Mouse (Mus musculus) adrenal gland, adult 8-10 months (tissue): ENCODE results near the gene Spata25. TPM values are rescaled to one million over a fixed set of nuclear protein-coding genes. Genes with fewer than 3 reads are reported as not detected.
"Not testable (repeated sequence)": the region's sequence is repeated elsewhere in the genome, so short reads cannot be mapped to it uniquely, and the experiment has no call there.

Experiments
- DNase-seq: peaks from one replicate; pipeline ENCODE4 v3.0.0; 2022
- total RNA-seq, 4 experiments: library from RNA; stranded (reverse); gene quantifications; 2 replicates each; pipeline ENCODE4 v1.2.4; 2022

Spata25 gene
- total RNA-seq, 4 experiments from 2014 or later = 0.51 to 0.86 TPM; not detected in 2

DNA sequence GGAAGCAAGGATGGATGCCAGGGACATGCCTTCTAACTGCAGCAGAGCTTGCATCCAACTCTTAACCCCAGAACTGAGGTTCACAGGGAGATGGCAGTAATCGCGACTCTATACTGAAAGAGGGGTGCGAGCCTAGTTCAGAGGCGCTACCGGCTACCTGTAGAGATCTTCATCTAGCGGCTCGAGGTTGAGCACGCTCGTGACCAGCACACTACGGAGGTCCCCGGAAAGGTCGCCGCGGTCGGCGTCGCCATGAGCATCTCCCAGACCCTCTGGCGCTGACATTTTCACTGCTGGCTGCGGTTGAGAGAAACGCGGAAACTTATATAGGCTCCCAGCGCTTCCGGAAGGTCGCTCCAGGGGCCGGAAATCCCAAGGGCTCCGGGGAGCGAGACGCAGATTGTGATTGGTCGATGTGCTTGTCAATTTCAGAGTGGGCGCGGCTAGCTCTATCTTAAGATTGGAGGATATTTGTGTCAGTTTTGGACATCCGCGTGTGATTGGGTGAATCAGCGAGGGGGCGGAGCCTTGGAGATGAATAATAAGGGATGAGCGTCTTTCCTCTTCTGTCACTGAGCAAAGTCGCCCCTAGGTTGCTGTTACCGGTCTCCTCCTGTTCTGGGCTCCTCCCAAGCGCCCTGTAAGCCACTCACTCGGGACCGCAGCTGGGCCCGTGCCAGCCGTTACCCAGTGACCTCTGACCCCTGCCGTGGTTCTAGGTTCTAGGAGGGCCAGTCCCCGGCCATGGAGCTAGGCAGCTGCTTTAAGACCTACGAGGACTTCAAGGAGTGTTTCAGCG is 23.6 kb downstream of the Spata25 start, which contains the start of the genes Acot8 and Zswim3:
Acot8 (minus strand) TSS at position 350 of the 799 bp plus-strand sequence.
Zswim3 (plus strand) TSS at position 566 of the 799 bp plus-strand sequence.
- peak; percentile 98 for DNase-seq

DNA sequence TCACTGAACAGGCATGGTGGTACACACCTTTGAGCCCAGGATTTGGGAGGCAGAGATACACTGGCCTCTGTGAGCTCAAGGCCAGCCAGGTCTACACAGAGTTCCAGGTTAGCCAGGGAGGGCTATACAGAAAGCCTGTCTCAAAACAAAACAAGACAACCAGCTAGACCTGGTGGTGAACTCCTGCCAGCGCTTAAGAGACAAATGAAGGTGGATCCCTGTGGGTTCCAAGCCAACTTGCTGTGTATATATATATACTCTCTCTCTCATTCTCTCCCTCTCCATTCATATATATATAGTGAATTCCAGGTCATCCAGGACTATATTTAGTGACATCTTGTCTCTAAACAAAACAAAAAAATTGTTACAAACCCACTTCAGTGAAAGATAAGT is 24.4 kb downstream of the Spata25 start:
- no peak for DNase-seq

DNA sequence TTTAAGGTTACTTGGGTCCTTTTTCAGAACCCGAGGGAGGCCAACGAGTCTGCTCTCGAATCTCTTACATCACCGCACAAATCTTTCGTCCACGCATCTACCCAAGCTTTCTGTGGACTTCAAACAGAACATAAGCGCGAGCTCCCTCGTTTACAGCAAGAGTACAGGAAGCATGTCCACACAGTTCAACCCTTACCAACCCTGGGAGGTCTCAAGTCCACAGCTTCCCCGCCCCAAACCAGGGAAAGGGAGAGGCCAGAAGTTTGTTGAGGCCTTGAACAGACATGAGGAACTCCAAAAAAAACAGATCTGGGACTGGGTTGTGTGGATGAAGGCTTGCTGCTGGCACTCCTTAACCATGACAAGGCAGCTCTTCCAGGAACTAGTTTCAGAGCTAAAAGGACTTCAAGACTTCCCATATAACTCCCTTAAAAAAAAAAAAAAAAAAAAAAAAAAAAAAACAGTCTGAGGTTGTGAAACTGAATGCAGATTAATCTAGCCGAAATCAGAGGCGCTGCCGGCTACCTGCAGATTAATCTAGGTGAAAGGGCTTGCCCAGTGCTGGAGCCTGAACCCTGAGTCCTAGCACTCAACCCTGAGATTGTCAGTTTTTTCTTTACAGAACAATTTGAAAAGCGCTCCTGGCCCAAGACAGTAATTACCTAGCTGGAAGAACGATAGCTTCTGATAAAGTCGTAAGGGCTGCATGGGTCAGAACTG is 25.0 kb downstream of the Spata25 start:
- no peak for DNase-seq

DNA sequence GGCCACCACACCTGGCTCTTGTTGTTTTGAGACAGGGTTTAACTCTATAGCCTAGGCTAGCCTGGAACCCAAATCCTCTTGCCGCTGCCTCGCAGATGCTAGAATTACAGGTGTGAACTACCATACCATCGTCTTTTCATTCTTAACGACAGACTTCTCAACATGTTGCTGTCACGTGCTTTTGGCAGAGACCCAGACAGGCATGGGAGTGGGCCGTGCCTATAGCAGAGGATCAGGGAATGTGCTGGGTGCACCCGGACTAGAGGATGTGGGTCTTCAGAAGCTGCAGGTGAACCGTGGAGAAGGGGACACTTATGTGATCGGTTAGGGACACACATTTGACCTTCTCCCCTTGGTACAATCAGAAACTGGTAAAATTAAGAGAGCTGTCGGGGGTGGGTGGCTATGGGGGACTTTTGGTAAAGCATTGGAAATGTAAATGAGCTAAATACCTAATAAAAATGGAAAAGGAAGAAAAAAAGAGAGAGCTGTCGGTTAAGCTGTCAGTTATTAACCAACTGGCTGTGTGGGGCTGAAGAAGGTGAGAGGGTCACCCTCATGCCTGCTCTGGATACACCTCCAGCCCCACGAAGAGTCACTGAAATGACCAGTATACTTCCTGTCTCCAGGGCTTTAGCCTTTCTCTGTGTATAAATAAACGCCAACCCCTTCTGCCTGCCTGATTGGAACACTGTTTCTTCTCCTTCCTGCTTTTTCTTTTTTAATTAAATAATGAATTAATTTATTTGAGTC is 27.9 kb downstream of the Spata25 start:
- no peak for DNase-seq

DNA sequence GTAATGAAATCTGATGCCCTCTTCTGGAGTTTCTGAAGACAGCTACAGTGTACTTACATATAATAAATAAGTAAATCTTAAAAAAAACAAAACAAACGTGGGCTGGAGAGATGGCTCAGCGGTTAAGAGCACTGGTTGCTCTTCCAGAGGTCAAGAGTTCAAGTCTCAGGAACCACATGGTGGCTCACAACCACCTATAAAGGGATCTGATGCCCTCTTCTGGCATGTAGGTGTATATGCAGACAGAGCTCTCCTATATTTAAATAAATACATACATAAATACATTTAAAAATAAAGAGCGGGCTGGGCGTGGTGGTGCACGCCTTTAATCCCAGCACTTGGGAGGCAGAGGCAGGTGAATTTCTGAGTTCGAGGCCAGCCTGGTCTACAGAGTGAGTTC is 29.8 kb downstream of the Spata25 start:
- DNase-seq = not testable (repeated sequence)

DNA sequence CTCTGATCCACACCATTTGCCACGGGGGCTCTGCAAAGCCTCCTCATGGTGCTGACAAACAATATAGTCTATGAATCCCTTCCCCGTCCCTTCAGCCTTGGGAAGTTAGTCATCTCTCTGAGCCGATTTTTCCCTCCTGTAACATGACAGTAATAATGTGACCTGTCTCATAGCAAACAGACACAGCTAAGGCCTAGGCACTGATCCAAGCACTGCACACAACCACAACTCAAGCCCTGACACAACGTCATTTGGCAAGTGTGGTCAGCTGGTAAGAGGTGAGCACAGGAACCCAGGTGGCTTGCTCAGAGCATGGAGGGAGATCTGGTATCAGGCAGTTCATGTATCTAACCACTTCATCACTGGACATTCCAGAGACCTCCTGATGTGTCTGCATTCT is 32.5 kb downstream of the Spata25 start:
- DNase-seq = no peak

DNA sequence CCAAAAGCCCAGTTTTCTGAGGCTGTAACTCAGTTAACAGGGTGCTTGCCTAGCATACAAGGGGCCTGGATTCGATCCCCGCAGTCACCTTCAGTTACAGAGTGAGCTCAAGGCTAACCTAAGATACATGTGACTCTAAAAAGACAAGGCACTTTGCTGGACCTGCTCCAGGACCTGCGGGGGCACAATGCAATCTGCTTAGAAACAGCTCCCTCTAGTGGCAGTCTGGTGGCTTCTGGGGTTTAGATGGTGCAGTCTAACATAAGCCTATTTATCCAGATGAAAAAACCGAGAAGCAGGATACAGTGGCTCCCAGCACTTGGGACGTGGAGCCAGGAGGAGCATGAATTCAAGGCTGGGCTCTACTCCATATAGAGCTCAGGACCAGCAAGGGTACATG is 34.0 kb downstream of the Spata25 start:
- peak; percentile 87 for DNase-seq

DNA sequence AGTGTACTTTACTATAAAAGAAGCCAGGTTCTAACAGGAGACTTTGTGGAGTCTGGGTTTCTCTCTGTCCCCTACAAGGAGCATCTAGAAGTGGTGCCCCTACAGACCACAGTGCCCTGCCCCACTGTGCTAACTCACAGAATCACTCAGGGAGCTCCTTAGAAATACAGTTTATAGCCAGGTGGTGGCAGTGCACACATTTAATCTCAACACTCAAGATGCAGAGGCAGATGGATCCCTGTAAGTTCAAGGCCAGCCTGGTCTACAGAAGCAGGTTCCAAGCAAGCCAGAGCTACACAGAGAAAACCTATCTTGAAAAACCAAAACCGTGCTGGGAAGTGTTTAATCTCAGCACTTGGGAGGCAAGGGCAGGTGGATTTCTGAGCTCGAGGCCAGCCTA is 34.6 kb downstream of the Spata25 start:
- no peak for DNase-seq

DNA sequence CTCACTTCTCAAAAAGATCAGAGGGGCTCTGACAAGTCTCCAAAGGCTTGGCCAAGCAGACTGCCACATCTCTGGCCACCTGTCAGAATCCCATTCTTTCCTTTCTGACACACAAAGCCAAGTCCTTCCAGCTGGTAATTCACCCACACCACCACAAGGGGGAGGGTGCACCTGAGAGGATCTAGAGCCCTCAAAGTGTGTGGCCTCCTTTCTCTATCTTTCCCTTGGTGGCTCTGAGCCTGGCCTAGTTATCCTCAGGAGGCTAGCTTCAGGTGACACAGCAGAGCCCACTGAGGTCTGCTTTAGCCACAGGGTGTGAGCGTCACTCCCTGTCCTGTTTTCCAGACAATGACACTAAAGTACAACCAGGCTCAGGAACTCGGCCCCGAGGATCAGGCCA is 35.1 kb downstream of the Spata25 start:
- DNase-seq = no peak

DNA sequence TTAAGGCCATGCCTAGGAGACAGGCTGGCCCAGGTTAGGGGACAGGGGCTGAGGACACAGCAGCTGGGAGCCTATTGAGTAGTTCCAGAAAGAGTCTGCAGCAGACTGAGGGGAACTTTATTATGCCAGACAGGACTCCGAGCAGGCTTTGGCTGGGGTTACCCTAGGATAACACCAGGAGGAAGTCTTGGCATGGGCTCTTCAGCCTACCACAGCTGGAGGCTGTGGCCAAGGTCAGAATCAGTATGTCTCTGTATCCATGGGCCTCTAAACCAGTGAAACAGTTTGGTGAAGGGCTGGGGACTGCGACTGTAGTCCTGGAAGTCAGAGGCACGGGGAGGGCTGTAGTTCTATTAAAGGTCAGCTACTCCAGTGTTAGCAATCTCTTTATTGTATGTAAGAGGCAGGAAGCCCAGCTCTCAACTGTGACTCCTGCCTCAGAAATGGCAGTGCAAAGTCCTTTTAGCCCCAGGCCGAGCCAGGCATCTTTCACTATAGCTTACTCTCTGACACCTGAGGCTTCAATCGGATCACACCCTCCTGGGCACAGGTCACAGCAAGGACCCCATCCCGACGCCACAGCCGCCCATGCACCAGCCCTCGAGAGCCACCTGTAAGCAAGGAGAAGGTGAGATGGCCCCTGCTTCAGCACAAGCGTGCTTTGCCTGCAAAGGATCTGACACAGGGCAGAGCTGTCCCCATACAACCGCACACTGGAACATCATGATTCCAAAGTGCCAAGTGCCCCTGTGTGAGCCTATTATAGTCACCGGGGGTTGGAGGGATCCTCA is 35.7 kb downstream of the Spata25 start:
- DNase-seq = no peak

DNA sequence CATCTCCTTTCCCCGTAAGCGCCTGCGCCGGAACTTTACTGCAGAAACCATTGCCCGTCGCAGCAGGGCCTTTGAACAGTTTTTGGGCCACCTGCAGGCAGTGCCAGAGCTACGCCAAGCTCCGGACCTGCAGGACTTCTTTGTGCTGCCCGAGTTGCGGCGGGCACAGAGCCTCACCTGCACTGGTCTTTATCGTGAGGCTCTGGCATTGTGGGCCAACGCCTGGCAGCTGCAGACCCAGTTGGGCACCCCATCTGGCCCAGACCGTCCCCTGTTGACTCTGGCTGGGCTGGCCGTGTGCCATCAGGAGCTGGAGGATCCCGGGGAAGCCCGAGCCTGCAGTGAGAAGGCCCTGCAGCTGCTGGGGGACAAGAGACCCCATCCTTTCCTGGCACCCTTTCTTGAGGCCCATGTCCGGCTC is 36.5 kb downstream of the Spata25 start:
- no peak for DNase-seq

DNA sequence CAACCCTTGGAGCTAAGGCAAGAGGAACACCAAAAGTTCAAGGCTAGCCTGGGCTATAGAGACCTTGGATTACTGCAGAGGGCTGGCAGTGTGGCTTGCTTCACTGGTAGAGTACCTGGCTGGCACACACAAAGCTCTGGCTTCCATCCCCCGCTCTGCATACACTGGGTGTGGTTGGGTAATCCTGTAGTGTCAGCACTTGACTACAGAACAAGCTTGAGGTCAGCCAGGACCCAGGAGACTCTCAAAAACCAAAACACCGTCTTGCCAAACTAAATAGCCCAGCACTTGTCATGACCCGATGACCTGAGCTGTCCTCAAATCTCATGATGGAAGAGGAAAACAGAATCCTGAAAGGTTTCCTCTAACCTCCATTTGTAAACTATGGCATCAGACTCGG is 37.9 kb downstream of the Spata25 start:
- no peak for DNase-seq

DNA sequence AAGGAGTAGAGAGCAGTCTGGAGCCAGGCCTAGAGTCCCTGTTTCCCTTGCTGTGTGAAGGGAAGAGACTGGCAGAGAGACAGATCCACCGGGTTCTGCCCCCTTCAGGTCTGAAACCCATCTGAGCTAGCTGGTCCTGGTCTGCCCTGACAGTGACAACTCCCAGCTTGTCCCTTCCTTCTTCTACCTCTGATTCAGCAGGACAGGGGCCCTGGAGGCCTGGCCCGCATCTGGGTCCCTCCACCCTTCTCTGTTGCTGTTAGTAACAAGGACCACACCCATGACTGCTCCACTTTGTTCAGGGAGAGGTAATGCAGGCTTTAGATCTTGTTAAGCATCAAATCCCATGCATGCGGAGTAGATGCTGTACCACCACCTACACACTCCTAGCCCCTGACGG is 39.9 kb downstream of the Spata25 start:
- no peak for DNase-seq

DNA sequence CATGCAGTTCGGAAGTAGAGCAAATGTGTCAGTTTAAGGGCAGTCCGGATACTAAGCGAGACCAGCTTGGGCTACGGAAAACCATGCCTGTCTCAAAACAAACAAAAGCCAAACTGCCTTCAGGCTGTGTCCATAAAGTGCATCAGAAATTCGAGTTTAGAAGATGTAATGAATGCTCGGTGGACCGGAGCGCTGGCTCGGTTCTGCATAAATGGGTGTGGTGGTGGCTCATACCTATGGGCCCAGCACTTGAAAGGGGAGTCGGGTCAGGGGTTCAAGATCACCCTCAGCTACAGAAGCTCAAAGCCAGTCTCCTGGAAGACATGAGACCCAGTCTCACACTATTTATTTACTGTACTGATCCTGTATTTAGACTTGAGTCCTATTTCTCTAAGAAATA is 40.6 kb downstream of the Spata25 start:
- no peak for DNase-seq

DNA sequence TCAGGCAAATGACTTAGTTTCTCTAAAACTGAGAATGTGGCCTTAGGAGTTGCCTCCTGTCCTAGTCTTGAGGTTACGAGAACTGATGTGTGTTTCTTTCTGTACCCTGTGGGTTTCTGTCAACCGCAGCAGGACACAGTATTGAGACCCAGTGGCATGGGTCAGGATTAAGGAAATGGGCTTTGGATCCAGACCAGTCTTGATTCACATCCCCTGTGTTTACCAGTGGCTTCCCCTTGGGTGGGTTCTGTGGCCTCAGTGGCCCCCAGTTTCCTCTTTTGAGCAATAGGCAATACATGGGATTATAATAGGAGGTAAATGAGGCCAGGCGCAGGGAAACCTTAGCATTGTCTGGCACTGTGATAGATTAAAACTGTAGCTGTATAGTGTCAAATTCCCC is 41.3 kb downstream of the Spata25 start:
- no peak for DNase-seq

DNA sequence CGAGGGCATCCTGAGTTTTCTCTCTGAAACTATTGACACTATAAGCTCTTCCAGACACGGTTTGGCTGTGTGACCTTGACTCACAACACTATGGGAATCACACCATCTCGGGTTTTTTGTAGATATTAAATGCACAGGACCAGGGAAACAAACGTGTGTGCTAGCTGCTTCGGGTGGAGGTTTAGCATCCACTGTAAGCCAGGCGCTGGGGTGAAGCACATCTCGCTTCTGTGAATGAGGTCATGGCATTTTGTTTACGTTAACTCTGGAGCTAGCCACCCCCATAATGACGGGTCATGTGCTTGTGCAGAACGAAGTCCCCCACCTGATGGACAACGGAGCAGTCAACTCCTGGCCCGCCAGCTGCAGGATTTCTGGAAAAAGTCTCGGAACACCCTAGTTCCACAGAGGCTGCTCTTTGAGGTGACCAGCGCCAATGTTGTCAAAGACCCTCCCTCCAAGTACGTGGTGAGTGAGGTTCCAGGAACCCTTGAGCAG is 41.9 kb downstream of the Spata25 start:
- no peak for DNase-seq

DNA sequence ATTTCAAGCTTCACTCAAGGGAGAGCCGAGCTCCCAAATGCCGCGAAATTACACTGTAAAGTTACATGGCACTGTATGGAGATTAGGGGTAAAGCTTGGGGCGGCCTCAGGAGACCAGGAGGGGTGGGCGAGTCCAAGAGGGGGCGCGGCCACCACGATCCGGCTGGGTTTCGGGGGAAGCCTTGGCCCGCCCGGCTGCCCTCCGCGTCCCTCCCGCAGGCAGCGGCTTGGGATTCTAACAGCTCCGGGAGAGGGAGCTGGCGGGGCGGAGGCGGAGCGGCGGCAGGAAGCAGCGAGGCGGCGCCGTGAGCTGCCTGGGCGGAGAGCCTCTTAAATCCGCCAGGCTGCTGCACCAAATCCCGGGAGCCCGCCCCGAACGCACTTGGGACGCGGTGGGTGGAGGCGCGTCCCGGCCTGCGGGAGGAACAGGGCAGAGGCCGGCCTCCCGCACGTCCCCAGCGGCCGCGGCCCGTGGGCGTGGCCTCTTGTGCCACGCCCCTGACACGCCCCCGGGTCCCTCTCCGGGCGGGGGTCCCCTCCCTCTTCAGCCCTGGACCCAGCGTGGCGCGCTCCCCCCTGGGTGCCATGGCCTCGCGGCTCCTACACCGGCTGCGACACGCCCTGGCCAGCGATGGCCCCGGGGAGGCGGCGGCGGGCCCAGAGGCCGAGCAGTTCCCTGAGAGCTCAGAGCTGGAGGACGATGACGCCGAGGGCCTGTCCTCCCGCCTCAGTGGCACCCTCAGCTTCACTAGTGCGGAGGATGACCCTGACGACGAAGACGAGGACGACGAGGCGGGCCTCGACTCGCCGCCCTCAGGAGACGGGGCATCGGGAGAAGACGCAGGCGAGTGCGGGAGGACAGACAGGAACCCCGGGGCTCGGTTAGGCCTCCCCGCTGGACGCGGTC is 42.6 kb downstream of the Spata25 start, which contains the start of gene Snx21:
Snx21 (plus strand) TSS at position 343 of the 907 bp plus-strand sequence.
- DNase-seq = peak; percentile 94

DNA sequence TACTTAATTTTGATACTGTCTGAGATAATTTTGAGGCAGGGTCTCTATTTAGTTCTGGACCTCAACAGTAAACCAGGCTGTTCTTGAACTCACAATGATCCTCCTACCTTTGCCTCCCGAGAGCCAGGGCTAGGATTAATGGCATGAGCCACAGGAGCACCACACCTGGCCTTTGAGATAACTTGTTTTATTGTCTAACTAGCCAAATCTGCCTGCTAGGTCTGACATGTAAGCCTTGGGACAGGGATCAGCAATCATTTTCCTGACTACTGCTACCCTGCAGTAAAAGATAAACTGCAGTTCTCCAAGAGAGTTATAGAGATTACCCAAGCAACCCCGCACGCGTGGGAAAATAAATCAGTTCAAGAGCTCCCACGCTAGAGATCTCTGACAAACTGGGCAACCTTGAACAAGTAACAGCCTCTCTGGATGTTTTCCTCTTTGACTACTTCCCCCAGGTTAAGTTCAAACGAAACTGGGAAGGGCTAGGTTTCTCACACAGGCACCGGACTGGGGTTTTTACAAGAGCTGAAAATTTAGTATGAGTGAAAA is 43.4 kb downstream of the Spata25 start:
- no peak for DNase-seq

DNA sequence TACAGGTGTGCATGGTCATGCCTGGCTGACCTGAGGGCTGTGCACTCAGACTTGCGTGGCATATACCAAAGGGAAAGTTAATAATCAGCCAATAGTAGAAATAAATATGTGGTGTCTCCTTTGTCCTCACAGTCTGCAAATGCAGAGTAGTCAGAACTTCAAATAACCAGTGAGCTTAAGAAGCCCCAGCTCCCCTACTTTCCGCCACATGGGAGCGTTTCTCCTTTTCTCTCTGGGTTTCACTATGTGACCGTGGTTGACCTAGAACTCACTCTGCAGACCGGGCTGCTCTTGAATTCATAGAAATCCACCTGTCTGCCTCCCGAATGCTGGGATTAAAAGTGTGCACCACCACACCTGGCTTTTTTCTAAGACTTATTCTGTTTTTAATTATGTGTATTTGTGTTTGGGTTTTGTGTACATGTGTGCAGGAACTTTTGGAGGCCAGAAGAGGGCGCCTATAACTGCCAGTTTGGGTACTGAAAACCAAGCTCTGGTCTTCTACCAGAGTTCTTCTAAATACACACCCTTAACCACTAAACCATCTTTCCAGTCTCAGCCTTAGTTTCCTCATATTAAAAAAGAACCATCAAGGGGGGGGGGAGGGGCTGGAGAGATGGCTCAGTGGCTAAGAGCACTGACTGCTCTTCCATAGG is 44.3 kb downstream of the Spata25 start:
- DNase-seq = no peak

DNA sequence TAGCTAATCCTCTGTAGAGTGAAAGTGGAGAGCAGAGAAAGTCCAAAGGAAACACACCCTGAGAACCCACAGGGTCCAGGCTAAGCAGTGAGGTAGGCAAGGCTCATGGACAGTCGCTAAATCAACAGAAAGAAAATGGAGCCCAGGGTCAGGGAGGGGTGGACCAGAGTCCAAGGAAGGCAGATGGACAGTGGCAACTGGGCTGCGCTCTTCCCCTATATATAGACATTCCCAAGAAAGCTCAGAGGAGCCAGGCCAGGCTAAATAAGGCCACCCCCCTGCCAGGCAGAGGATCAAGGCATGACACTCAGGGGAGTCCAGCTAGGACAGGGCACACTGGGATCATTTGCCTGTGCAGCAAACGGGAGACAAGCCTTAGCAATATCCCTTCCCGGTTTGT is 46.5 kb downstream of the Spata25 start:
- DNase-seq = no peak
